Mouse (Mus musculus): ENCODE data around the gene Slc36a1.

Slc36a1 gene

DNA sequence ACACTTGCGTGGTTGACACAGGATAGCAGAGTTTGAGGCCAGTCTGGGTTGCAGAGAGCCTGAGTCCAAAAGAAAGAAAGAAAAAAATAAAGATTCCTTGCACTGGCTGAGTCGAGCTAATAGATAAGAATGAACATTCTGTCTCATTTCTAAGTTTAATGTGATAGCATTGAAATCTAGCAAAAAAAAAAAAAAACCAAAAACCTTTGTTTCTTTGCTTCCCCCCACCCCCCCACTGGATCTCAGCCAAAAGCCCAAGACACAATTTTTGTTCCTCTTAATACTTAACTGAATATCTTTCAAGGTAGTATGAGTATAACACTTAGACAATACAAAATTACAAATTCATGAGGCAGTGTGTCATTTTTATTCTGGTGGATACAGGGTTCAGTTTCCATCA is 4.9 kb downstream of the Slc36a1 start:
- no peak for DNase-seq (ENCODE audit: low spot score)

DNA sequence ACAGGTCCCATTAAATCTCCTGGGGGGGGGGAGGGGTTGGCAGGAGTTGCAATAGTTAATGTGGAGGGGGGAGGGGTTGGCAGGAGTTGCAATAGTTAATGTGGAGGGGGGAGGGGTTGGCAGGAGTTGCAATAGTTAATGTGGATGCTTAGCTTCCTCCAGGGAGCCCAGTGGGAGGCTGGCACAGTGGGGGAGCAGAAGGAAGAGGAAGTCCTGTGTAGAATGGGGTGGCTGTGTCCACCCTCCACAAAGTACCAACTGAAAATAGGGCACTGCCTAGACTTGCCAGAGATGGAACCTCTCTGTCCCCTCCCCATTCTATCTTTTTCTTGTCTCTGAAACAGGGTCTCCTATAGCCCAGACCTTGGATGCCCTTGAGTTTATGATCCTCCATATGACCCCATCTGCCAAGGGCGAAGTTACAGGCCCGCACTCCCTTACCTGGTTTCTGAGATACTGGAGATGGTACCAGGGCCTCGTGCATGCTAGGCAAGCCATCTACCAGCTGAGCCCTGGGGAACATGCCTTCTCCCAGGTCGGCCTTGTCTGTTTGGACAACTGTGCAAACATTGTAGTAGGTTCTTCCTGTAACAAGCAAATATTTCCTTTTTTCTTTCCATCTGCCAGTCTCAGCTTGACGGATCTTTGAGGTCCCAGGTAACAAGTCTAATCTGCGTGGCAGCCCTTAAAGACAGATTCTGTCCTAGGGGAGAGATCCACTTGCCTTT is 5.6 kb downstream of the Slc36a1 start:
- DNase-seq (ENCODE audit: low spot score), result no peak

DNA sequence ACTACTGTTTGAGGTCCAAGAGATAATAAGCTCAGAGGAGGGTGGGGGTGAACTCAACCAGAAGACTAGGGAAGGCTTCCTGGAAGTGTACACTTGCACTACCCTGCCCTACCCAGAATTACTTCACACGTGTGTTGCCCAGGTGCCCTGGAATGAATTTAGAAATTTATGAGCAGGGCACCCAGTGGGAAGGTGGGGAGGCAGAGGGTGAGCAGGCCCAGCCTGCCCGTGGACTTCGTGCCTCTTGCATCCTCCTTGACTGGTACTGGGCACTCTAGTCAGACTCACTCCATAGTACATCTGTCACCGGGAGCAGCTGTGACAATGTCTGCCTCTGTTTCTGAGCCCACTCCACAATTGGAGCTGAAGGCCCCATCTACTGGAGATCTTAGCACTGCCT is 9.4 kb downstream of the Slc36a1 start:
- no peak for DNase-seq (ENCODE audit: low spot score)

GRCm38 (mm10) chr11:55214161-55214560 is 10.0 kb downstream of the Slc36a1 start:
- no peak for DNase-seq (ENCODE audit: low spot score)

DNA sequence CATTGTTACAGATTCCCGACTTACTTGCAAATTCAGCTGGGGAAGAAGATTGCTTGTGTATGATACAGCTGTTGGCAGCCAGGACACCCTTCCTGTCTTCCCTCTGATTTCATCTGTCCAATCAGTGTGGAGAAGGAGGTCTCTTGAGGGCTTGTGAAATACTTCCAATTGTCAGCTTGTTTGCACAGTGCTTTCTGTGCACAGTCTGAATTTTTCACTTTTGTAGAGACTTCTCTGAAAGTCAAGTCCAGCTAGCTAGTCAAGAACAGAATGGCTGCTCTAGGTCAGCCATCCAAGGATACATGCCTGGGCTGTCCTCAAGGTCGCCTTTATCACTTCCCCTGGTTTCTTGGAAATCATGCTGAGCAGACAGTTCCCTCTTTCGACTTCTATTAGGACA is 10.8 kb downstream of the Slc36a1 start:
- no peak for DNase-seq (ENCODE audit: low spot score)

DNA sequence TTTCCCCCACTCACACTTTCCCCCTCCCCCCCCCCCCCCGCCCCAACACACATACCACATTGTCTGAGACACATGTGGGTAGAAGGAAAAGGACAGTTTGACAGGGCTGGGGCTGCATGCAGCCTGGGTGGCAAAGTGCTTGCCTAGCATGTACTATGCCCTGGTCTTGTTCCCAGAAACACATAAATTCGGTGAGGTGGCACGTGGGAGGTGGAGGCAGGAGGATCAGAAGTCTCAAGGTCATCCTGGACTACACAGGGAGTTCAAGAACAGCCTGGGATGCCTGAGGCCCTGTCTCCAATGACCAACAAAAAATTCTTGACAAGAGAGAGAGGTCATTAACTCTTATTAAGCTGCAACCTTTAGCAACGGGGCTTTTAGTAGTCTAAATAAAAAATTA is 11.9 kb downstream of the Slc36a1 start:
- no peak for DNase-seq (ENCODE audit: low spot score)

GRCm38 (mm10) chr11:55216830-55217229 is 12.7 kb downstream of the Slc36a1 start:
- no peak for DNase-seq (ENCODE audit: low spot score)

- no peak for DNase-seq (ENCODE audit: low spot score)
These were observed 13.3 kb downstream of the Slc36a1 start for GRCm38 (mm10) chr11:55217418-55217817.

DNA sequence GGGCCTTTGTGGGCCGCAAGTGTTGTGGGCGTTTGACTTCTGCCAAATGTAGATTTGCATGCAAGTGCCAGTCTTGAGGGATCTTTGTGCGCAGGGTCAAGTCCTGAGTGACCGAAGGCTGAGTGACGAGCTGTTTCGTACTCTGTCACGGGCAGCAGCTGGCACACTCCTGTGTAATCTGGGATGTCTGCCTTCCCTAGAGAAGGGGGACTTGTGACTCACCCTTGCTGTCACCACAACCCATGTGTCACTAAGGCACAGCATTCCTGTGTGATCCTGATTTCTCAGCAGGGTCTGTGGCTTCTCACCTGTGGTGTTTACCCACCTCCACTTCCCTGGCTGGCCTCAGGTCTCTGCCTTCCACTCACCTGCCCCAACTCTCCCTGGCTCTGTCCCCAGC is 13.7 kb downstream of the Slc36a1 start:
- no peak for DNase-seq (ENCODE audit: low spot score)

- no peak for DNase-seq (ENCODE audit: low spot score)
These were observed 14.3 kb downstream of the Slc36a1 start for GRCm38 (mm10) chr11:55218473-55218872.

DNA sequence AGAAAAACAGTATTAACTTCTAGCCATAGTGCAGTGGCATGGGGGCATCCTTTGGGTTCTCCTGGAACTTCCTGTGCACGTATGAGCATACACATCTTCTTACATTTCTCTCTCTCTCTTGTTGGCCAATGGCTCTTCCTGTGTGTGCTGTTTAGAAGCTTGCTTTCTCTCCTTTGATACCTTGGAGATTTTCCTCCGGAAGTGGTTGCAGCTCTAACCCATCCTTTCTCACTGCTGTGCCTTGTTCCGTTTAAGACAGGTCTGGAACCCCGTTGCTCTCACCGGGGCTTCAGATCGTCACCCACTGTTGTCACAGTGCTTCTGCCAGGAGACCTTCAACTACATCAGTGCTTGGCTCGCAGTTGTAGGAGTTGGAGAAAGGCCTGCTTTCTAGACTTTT is 17.2 kb downstream of the Slc36a1 start:
- DNase-seq (ENCODE audit: low spot score), result no peak

DNA sequence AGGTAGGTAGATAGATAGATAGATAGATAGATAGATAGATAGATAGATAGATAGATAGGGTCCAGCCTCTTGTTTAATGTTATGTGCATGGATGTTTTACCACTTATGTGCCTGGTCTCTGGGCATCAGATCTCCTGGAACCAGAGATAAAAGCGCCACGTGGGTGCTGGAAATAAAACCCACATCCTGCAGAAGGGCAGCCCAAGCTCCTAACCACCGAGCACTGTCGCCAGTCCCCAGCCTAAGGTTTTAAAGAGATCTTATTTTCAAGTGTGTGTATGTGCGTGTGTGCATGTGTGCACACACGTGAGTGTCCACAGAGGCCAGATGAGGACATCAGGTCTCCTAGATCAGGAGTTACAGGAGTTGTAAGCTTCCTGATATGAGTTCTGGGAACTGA is 26.9 kb downstream of the Slc36a1 start:
- DNase-seq (ENCODE audit: low spot score), result no peak

DNA sequence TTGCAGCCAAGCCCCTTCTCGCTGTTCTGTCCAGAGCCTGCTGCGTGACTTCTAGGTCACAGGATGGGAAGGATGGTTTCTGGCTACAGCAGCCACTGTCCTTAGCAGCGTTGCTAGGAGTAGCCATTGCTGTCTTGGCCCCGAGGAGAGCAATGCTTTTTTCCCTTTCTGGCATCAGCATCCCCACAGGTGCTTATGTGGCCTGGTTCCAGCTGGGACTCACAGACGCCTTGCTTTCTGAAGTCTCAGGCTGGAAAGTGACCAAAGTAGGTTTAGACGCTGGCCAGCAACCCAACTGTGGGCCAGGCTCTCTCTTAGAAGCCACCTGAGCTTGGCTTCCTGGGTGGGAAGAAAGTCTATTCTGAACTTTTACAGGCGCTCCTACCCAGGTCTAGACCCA is 30.1 kb downstream of the Slc36a1 start:
- DNase-seq (ENCODE audit: low spot score), result no peak

- DNase-seq (ENCODE audit: low spot score), result no peak
These were observed 30.6 kb downstream of the Slc36a1 start for GRCm38 (mm10) chr11:55234791-55235190.

DNA sequence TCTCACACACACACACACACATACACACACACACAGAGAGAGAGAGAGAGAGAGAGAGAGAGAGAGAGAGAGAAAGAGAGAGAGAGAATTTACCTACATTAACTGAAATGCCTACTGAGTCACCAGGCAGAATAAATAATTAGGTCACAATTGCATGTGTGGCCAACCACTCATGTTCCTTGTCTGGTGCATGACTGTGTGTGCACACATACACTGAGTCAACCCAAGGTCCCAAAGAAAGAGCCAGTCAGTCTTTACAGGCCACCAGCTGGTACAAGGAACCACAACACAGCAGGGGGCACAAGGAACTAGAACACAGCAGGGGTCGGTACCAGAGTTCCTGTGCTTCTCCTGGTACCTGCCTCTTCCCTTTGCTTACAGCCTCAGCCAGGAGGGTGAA is 32.7 kb downstream of the Slc36a1 start:
- no peak for DNase-seq (ENCODE audit: low spot score)

GRCm38 (mm10) chr11:55239496-55239895 is 35.3 kb downstream of the Slc36a1 start:
- no peak for DNase-seq (ENCODE audit: low spot score)

- DNase-seq (ENCODE audit: low spot score), result peak; percentile 77
These were observed 36.4 kb downstream of the Slc36a1 start for GRCm38 (mm10) chr11:55240556-55240955.

DNA sequence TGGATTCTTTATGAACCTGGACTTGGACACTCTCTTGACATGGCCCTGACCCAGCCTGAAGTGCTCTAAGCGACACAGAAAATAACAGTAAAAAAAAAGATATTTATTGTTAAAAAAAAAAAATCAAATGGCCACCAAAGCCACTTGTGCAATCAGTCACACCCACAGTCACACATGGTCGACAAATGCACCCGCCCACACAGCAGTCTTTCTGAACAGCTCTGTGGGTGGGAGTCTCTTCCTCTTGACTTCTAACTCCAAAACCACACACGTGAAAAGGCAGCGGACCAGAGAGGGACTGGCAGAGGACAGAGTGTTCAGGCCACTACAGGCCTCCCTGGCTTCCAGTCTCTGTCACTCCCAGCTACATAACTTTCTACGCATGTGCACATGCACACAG is 46.4 kb downstream of the Slc36a1 start:
- DNase-seq (ENCODE audit: low spot score), result no peak

GRCm38 (mm10) chr11:55253391-55253790 is 49.2 kb downstream of the Slc36a1 start:
- no peak for DNase-seq (ENCODE audit: low spot score)

DNA sequence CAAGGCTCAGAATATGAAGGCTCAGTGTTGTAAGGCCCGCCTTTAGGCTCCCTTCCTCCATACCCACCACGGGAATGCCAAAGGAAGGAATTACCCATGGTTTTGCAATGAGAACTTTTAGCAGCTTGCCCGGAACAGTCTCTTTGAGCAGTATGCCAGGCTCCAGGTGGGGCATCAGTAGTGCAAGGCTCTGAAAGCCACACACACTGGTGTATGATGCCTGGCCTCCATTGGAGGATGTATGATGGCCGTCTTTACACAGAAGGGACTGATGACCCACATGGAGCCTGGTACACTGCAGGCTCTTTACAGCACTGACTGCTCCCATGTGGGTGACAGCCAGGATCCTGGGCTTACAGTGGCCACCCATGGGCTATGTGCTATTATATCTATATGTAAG is 57.0 kb downstream of the Slc36a1 start:
- no peak for DNase-seq (ENCODE audit: low spot score)

DNA sequence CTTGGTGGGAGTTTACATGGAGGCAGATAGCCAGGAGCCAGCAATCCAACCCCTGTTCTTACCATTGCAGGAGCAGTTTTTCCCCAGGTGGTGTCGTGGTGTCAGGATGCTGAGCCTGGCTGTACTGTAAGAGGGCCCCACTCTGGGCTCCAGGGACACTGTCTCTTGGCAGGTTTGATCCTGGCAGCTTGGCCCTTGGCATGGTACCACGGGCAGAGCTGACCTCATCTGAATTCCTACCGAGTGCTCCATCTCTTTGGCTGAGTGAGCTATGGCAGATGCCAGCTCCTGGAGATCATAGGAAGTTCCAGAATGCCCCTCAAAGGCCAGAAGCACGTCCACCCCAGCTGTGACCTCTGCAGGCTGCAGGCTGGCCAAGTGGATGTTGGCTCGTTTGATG is 57.9 kb downstream of the Slc36a1 start:
- DNase-seq (ENCODE audit: low spot score), result no peak

GRCm38 (mm10) chr11:55264318-55264717 is 60.2 kb downstream of the Slc36a1 start:
- no peak for DNase-seq (ENCODE audit: low spot score)

GRCm38 (mm10) chr11:55265647-55266046 is 61.5 kb downstream of the Slc36a1 start:
- no peak for DNase-seq (ENCODE audit: low spot score)

DNA sequence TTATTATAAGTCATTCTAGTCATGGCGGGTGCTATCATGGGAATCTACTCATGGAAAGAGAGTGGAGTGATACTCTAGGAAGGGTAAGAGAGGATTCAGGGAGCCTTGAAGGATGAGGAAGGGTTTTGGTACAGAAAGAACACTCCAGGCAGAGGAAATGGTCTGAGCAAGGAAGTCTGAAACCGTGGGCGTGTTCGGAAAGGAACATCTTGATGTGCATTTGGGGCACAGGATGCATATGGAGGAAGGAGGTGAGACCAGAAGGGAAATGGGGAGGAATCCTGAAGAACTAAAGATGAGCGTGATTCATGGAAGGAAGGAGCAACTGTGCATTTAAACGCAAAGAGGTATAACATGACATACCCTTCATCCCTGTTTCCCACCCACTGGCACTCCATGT is 64.4 kb downstream of the Slc36a1 start:
- no peak for DNase-seq (ENCODE audit: low spot score)

DNA sequence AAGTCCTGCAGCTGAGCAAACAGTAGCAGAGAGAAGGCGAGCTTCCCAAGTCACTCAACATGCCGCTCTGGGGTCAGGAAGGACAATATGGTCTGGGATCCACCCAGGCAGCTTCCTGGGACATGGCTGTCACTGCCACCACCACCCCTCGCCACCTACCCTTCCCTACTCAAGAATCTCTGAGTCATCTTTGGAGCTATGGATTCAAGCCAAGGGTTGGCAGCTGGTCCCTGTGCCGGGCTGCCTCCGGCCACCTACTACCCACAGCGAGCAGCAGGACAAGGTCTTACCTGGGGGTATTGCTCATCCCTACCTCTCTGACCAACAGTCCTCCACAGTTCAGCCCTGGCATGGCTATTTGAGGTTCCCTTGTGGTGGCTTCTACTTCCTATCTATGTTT is 70.6 kb downstream of the Slc36a1 start:
- DNase-seq (ENCODE audit: low spot score), result no peak
